Mouse (Mus musculus) ES-Bruce4 (cell line): ENCODE results near the gene Lamc1.

Experiments used
- CTCF ChIP-seq: IDR thresholded peaks from one replicate; pipeline ENCODE4 v1.8.1; 2011; ENCODE audit warnings: low read depth, low read length
- EP300 ChIP-seq: IDR thresholded peaks from 2 replicates; pipeline ENCODE4 v1.6.1; 2011; ENCODE audit warnings: low read depth, low read length; ENCODE audit not compliant: insufficient read depth
- POLR2A ChIP-seq: IDR thresholded peaks from one replicate; pipeline ENCODE4 v1.8.1; 2011; ENCODE audit warnings: low read length; ENCODE audit not compliant: insufficient read depth

GRCm38 (mm10) chr1:153269681-153270080, 62.9 kb downstream of the Lamc1 start:
- TF ChIP-seq CTCF (no peak), POLR2A (no peak), EP300 (no peak)
